Mouse (Mus musculus): ENCODE data around the gene C330021F23Rik. TPM values are rescaled to one million over a fixed set of nuclear protein-coding genes. Genes with fewer than 3 reads are reported as not detected.

C330021F23Rik gene
- total RNA-seq (2021): not detected
- long read RNA-seq, experiment 1, partial matches to known transcripts: 0 of 1 reads
- long read RNA-seq, experiment 1, other reads (novel, unspliced or antisense): 1 of 1 reads
- long read RNA-seq, experiment 2, partial matches to known transcripts: 0 of 1 reads
- long read RNA-seq, experiment 2, other reads (novel, unspliced or antisense): 1 of 1 reads

- no peak for TF ChIP-seq CTCF (conservative IDR thresholded peaks at IDR 0.05)
- no peak within 1 kb of the TSS for H3K27ac ChIP-seq
- no peak for DNase-seq (ENCODE audit: low spot score in 2 of 2)
- H3K4me3 ChIP-seq: no peak within 1 kb of the TSS
Observed at GRCm38 (mm10) chr8:3567641-3568371, at the start of gene C330021F23Rik. C330021F23Rik (plus strand) TSS chr8:3567990.

- TF ChIP-seq CTCF (conservative IDR thresholded peaks at IDR 0.05): no peak
- Histone ChIP-seq H3K4me3 (no peak overlapping the region), H3K27ac (no peak overlapping the region)
- DNase-seq (ENCODE audit: low spot score in 2 of 2): no peak
Observed at GRCm38 (mm10) chr8:3522007-3522697, 45.6 kb upstream of the C330021F23Rik start.

GRCm38 (mm10) chr8:3530816-3531215 lies 37.0 kb upstream of the C330021F23Rik start:
- DNase-seq (ENCODE audit: low spot score in 2 of 2): no peak
- no peak for TF ChIP-seq CTCF (conservative IDR thresholded peaks at IDR 0.05)
- Histone ChIP-seq H3K27ac (no peak overlapping the region), H3K4me3 (no peak overlapping the region)

- DNase-seq (ENCODE audit: low spot score in 2 of 2): no peak
Observed at GRCm38 (mm10) chr8:3531936-3532335, 35.9 kb upstream of the C330021F23Rik start.

GRCm38 (mm10) chr8:3536053-3536841 lies 31.5 kb upstream of the C330021F23Rik start:
- no peak for TF ChIP-seq CTCF (conservative IDR thresholded peaks at IDR 0.05)
- no peak overlapping the region for H3K27ac ChIP-seq

More at GRCm38 (mm10) chr8:3531936-3532335, 35.9 kb upstream of the C330021F23Rik start:
- no peak for TF ChIP-seq CTCF (conservative IDR thresholded peaks at IDR 0.05)
- Histone ChIP-seq H3K27ac (no peak overlapping the region), H3K4me3 (no peak overlapping the region)

GRCm38 (mm10) chr8:3536940-3537339 lies 30.9 kb upstream of the C330021F23Rik start:
- H3K4me3 ChIP-seq: no peak overlapping the region
- no peak for TF ChIP-seq CTCF (conservative IDR thresholded peaks at IDR 0.05)
- no peak overlapping the region for H3K27ac ChIP-seq
- no peak for DNase-seq (ENCODE audit: low spot score in 2 of 2)

More at GRCm38 (mm10) chr8:3536053-3536841, 31.5 kb upstream of the C330021F23Rik start:
- no peak for DNase-seq (ENCODE audit: low spot score in 2 of 2)
- H3K4me3 ChIP-seq: no peak overlapping the region

- Histone ChIP-seq H3K27ac (no peak overlapping the region), H3K4me3 (no peak overlapping the region)
- no peak for TF ChIP-seq CTCF (conservative IDR thresholded peaks at IDR 0.05)
- DNase-seq (ENCODE audit: low spot score in 2 of 2): no peak
Observed at GRCm38 (mm10) chr8:3537666-3538065, 30.1 kb upstream of the C330021F23Rik start.

GRCm38 (mm10) chr8:3539146-3539545 lies 28.6 kb upstream of the C330021F23Rik start:
- DNase-seq (ENCODE audit: low spot score in 2 of 2): no peak
- H3K27ac ChIP-seq: no peak overlapping the region
- no peak overlapping the region for H3K4me3 ChIP-seq
- no peak for TF ChIP-seq CTCF (conservative IDR thresholded peaks at IDR 0.05)

- Histone ChIP-seq H3K27ac (no peak overlapping the region), H3K4me3 (no peak overlapping the region)
- TF ChIP-seq CTCF (conservative IDR thresholded peaks at IDR 0.05): no peak
- no peak for DNase-seq (ENCODE audit: low spot score in 2 of 2)
Observed at GRCm38 (mm10) chr8:3540076-3540475, 27.7 kb upstream of the C330021F23Rik start.

GRCm38 (mm10) chr8:3546511-3546910 lies 21.3 kb upstream of the C330021F23Rik start:
- DNase-seq (ENCODE audit: low spot score in 2 of 2): no peak
- Histone ChIP-seq H3K4me3 (no peak overlapping the region), H3K27ac (no peak overlapping the region)
- no peak for TF ChIP-seq CTCF (conservative IDR thresholded peaks at IDR 0.05)

- no peak for TF ChIP-seq CTCF (conservative IDR thresholded peaks at IDR 0.05)
- DNase-seq (ENCODE audit: low spot score in 2 of 2): no peak
- Histone ChIP-seq H3K4me3 (no peak overlapping the region), H3K27ac (no peak overlapping the region)
Observed at GRCm38 (mm10) chr8:3552240-3552639, 15.6 kb upstream of the C330021F23Rik start.

GRCm38 (mm10) chr8:3556114-3556513 lies 11.7 kb upstream of the C330021F23Rik start:
- DNase-seq (ENCODE audit: low spot score in 2 of 2): no peak
- TF ChIP-seq CTCF (conservative IDR thresholded peaks at IDR 0.05): no peak
- H3K4me3 ChIP-seq: no peak overlapping the region
- no peak overlapping the region for H3K27ac ChIP-seq

GRCm38 (mm10) chr8:3568378-3568777 lies 588 bp downstream of the C330021F23Rik start:
- Histone ChIP-seq H3K4me3 (no peak overlapping the region), H3K27ac (no peak overlapping the region)
- TF ChIP-seq CTCF (conservative IDR thresholded peaks at IDR 0.05): no peak
- DNase-seq (ENCODE audit: low spot score in 2 of 2): no peak
